Mouse (Mus musculus): Measurements from ENCODE around the gene Cel.
"Not testable (repeated sequence)": the region's sequence is repeated elsewhere in the genome, so short reads cannot be mapped to it uniquely, and the experiment has no call there.

Cel gene

DNA sequence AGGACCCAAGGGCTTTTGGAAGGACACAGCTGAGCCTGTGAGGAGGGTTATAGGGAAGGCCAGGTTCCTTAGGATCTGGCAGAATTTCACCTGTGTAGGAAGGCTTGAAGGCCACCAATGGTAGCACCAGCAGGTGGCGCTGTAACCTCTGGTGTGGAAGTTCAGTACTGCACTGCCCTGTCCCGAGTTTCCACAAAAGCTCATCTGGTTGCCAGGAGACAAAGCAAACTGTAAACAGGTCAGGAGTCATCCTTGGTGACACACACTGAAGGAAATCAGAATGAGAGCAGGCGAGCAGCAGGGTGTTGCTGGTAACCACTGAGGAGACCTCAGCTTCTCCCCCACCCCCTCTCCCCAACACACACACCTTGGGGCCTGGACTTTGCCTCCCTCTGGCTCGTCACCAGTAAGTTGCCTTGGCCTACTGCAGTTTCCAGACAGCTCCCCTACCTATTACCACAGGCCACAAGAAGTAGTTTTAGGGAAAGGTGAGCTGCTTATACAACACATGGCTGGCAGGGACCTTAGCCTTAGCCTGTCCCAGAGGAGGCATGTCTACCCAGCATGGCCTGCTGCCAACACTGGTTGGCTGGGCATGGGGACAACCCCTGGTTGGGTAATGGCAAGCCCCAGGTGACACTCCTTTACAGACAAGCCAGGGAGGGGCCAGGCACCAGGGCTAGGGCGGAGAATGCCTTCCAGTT lies 45.8 kb downstream of the Cel start:
- DNase-seq, result peak; percentile 66 to 88

DNA sequence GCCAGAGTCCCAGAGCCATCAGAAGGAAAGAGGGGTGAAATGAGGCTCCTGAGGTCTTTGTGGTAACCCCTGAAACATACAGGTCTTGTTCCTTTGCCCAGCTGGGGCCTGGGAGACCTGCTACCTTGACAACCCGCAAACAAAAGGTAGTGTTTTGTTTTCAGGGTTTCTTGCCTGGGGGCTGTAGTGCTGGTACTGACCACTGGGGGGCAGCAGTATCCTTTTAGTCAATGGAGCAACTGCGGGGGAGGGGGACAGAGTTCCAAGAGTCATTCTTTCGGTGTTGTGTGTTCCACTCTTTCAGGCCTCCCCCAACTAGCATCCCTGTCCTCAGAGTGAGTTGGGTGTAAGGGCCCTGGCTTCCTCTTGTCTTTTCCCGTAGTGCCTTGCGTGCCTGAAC lies 48.7 kb downstream of the Cel start:
- peak; percentile 66 to 89 for DNase-seq

DNA sequence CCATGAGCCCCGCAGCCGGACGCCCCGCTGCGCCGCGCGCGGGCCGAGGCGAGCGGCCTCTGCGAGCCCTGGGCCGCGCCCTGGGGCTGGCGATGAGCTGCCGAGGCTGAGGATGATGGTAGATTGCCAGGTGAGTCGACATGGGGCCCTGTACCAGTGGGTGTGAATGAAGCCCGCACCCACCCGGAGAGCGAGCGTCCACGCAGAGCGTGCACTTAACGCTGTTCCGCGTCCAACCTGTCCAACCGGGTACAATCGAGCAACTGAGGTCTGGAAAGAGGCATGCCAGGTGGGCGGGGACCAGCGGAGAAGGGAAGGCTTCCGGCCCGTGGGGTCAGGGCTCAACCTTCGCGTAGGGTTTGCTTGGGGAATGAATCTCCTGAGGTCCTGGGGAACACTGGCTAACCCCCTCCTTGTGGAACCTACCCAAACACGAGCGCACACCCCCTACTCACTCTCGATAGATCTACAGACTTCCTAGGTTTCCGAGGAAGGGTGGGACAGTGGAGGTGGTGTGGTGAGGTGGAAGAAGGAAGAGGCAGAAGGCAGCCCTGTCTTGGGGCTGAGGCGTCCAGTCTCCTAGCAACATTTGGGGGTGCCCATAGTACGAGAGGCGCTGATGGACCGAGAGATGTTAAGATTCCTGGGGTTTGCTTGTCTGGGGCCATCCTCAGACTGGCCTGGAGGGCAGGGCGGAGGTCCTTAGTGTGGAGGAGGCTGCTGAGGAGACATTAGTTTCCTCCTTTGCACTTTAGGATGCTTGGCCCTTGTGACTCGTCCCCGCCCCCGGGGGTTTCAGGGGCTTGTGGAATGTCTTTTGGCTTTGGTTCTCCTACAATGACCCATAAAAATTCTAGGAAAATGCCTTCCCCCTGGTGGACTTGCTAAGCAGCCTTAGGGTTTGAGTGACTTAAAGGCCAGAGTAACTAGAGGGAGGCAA lies 49.5 kb downstream of the Cel start:
- peak in 1 of 2 experiments; percentile 47 for DNase-seq

DNA sequence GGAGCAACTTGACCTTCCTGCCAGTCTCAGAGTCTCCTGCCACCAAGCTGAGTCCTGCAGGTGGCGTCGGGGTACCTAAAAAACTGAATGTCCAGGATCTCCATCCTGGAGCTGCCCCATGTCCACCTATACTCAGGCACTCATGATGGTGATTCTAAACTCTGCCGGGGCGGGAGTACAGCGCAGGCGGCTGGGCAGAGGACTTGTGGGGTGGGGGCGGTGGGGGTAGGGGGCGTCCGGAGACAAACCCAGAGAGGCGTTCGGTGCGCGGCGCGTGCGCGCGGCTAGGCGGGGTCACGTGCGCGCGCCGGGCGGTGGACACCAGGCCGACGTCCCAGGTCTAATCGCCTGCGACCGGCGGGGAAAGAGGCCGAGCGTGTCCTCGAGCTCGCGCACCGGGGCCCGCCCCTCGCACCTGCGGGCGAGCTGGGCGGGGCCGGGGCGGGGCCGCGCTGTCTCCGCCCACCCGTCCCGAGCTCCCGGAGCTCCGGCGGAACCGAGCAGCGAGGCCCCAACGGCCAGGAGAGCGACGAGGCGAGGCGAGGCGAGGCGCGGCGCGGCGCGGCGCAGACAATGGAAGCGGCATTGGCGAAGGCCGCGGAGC lies 50.3 kb downstream of the Cel start, which contains the start of gene Ralgds:
Ralgds (plus strand) TSS at position 328 of the 604 bp plus-strand sequence.
- peak; percentile 64 to 71 for DNase-seq

DNA sequence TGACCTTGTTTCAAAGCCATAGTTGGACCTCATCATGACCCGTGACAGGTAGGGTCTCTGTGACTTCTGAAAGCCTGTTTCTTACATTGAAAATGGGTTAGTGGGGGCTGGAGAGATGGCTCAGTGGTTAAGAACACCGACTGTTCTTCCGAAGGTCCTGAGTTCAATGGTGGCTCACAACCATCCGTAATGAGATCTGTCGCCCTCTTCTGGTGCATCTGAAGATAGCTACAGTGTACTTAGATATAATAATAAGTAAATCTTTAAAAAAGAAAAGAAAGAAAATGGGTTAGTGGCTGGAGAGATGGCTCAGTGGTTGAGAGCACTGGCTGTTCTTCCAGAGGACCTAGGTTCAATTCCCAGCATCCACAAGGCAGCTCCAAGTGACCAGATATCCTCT lies 51.6 kb downstream of the Cel start:
- DNase-seq, result not testable (repeated sequence)

DNA sequence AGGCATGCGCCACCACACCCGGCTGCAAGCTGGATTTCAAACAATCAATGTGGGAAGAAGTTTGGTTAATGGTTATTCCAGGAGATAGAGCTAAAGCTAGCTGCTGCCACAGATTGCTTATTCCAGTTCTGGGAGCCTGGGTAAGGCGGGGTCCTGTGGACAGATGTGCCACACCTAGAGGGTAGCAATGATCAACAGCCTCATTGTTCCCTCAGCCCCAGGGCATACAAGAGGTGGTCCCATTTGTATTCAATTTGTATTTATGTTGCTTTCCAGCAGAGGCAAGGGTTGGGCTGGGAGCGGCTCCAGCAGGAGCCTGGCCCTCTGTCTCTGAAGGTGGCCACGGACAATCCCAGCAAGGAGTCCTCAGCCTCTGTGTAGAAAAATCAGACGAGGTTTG lies 56.9 kb downstream of the Cel start:
- DNase-seq, result no peak

DNA sequence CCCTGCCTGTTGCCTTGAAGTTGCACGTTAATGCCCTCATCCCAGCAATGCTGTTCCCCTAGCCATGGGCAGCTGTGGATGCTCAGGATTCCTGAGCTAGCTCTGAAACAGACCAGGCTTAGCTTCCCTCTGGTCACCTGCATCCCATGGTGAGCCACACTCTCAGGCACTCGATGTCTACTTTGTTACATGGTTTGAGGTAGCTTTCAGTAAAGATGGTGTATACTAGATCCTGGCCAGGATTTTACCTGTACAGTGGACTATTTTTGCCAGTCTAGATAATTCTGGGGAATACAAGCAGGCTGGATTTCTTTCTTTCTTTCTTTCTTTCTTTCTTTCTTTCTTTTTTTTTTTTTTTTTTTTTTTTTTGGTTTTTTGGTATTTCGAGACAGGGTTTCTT lies 57.4 kb downstream of the Cel start, which contains the start of gene Gm10134:
Gm10134 (plus strand) TSS at position 301 of the 400 bp plus-strand sequence.
- DNase-seq, result no peak
